Mouse (Mus musculus): ENCODE results near the gene Iqcn. TPM values are rescaled to one million over a fixed set of nuclear protein-coding genes. Genes with fewer than 3 reads are reported as not detected.

Iqcn gene
- 0.03 TPM in 1 of 2 replicates, not detected in the other for total RNA-seq (2012; rRNA removed)
- not detected for polyA plus RNA-seq (2012; ENCODE audit: insufficient read depth in 1 of 2, insufficient read length in 2 of 2, low read depth in 1 of 2, low replicate concordance in 2 of 2, missing spikeins in 1 of 2)

DNA sequence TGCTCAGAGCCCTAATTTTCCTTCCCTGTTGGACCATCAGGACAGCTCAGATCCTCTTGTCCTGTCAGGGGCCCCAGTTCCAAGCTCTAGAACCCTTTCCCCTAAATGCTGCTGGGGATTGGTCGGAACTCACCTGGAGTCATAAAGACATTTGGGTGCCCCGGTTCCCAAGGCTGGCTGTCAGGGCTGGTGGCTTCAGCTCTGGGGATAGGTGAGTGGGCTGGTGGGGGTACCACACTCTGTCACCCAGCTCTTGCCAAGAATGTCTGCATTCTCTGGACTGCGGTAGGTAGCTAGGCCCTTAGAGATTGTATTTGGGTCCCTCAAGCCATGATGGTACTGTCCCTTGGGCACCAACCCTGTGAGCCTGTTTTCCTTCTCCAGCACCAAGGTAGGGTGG lies at the start of gene Iqcn:
Iqcn (plus strand) TSS at position 171 of the 400 bp plus-strand sequence.
- no peak within 1 kb of the TSS for H3K27ac ChIP-seq (ENCODE audit: control insufficient read depth, low read depth, low read length)
- no peak within 1 kb of the TSS for H3K9ac ChIP-seq (ENCODE audit: control insufficient read depth, low read depth, low read length, poor library complexity, severe bottlenecking)
- peaks cover 11% of the 10 kb centered on the region; the same call in 1 of the 2 replicates for H3K79me2 ChIP-seq (ENCODE audit: control insufficient read depth, insufficient read depth, low read length, poor library complexity)
- H3K4me3 ChIP-seq (ENCODE audit: control insufficient read depth in 1 of 2, insufficient read depth in 1 of 2, low read depth in 2 of 2, low read length in 2 of 2): no peak within 1 kb of the TSS
- DNase-seq (ENCODE audit: low read depth, low spot score): no peak
- H3K36me3 ChIP-seq (ENCODE audit: control insufficient read depth in 1 of 2, insufficient read depth in 2 of 2, low read length in 2 of 2): no peaks in the 10 kb centered on the region
- H3K9me3 ChIP-seq (replicated peaks; ENCODE audit: insufficient read depth, low read length): no peaks in the 10 kb centered on the region
- H3K4me1 ChIP-seq (ENCODE audit: control insufficient read depth in 1 of 2, insufficient read depth in 2 of 2, low read length in 2 of 2): peaks cover 0 to 3% of the 10 kb centered on the region in 2 experiments; a peak in 2 of 4 replicates
- TF ChIP-seq KAT2A (conservative IDR thresholded peaks at IDR 0.05; ENCODE audit: low read depth, low read length) (no peak), MAZ (IDR thresholded peaks at IDR 0.05; ENCODE audit: low read depth, low read length) (no peak), NELFE (IDR thresholded peaks at IDR 0.05; ENCODE audit: low read depth, low read length) (no peak), ELF1 (IDR thresholded peaks at IDR 0.05; ENCODE audit: low read depth, low read length) (no peak), HCFC1 (IDR thresholded peaks at IDR 0.05; ENCODE audit: low read depth, low read length) (no peak), ZMIZ1 (IDR thresholded peaks at IDR 0.05; ENCODE audit: low read depth, low read length) (no peak), MYB (IDR thresholded peaks at IDR 0.05; ENCODE audit: low read depth, low read length) (no peak), USF1 (IDR thresholded peaks at IDR 0.05; ENCODE audit: low read depth, low read length) (no peak), USF2 (IDR thresholded peaks at IDR 0.05; ENCODE audit: borderline replicate concordance in 1 of 2, insufficient read depth in 1 of 2, low read depth in 1 of 2, low read length in 2 of 2) (no peak)
- H3K27me3 ChIP-seq (ENCODE audit: control insufficient read depth in 1 of 2, insufficient read depth in 2 of 2, low read length in 2 of 2): no peaks in the 10 kb centered on the region

- H3K9ac ChIP-seq (ENCODE audit: control insufficient read depth, low read depth, low read length, poor library complexity, severe bottlenecking): no peak overlapping the region
- no peak overlapping the region for H3K4me3 ChIP-seq (ENCODE audit: control insufficient read depth in 1 of 2, insufficient read depth in 1 of 2, low read depth in 2 of 2, low read length in 2 of 2)
- TF ChIP-seq ZC3H11A (IDR thresholded peaks at IDR 0.05; ENCODE audit: low read depth, low read length): no peak
- TF ChIP-seq TAL1 (IDR thresholded peaks at IDR 0.05; ENCODE audit: low read length): no peak
- TF ChIP-seq MAZ (IDR thresholded peaks at IDR 0.05; ENCODE audit: low read depth, low read length): no peak
- TF ChIP-seq POLR2A (IDR thresholded peaks at IDR 0.05; ENCODE audit: control insufficient read depth in 1 of 2, insufficient read depth in 1 of 2, low read depth in 1 of 2, low read length in 2 of 2, poor library complexity in 1 of 2): no peak
- TF ChIP-seq TCF12 (IDR thresholded peaks at IDR 0.05; ENCODE audit: low read depth, low read length): no peak
- no peak for TF ChIP-seq TBP (IDR thresholded peaks at IDR 0.05; ENCODE audit: low read depth, low read length)
- H3K27me3 ChIP-seq (ENCODE audit: control insufficient read depth in 1 of 2, insufficient read depth in 2 of 2, low read length in 2 of 2): no peaks in the 10 kb centered on the region
- peaks cover 2 to 10% of the 10 kb centered on the region in 2 experiments; a peak in 3 of 4 replicates for H3K36me3 ChIP-seq (ENCODE audit: control insufficient read depth in 1 of 2, insufficient read depth in 2 of 2, low read length in 2 of 2)
- no peaks in the 10 kb centered on the region for H3K9me3 ChIP-seq (replicated peaks; ENCODE audit: insufficient read depth, low read length)
- no peak for DNase-seq (ENCODE audit: low read depth, low spot score)
- H3K4me1 ChIP-seq (ENCODE audit: control insufficient read depth in 1 of 2, insufficient read depth in 2 of 2, low read length in 2 of 2): peaks cover 10 to 19% of the 10 kb centered on the region in 2 experiments
- no peak overlapping the region for H3K27ac ChIP-seq (ENCODE audit: control insufficient read depth, low read depth, low read length)
- H3K79me2 ChIP-seq (ENCODE audit: control insufficient read depth, insufficient read depth, low read length, poor library complexity): no peaks in the 10 kb centered on the region
Observed at GRCm38 (mm10) chr8:70654121-70654520, 49.1 kb upstream of the Iqcn start.

- Histone ChIP-seq H3K4me3 (ENCODE audit: control insufficient read depth in 1 of 2, insufficient read depth in 1 of 2, low read depth in 2 of 2, low read length in 2 of 2) (no peak overlapping the region), H3K36me3 (ENCODE audit: control insufficient read depth in 1 of 2, insufficient read depth in 2 of 2, low read length in 2 of 2) (peaks cover 0 to 2% of the 10 kb centered on the region in 2 experiments; a peak in 1 of 4 replicates), H3K4me1 (ENCODE audit: control insufficient read depth in 1 of 2, insufficient read depth in 2 of 2, low read length in 2 of 2) (peaks cover 4 to 8% of the 10 kb centered on the region in 2 experiments; a peak in 3 of 4 replicates), H3K9me3 (replicated peaks; ENCODE audit: insufficient read depth, low read length) (no peaks in the 10 kb centered on the region), H3K9ac (ENCODE audit: control insufficient read depth, low read depth, low read length, poor library complexity, severe bottlenecking) (no peak overlapping the region), H3K27me3 (ENCODE audit: control insufficient read depth in 1 of 2, insufficient read depth in 2 of 2, low read length in 2 of 2) (no peaks in the 10 kb centered on the region), H3K79me2 (ENCODE audit: control insufficient read depth, insufficient read depth, low read length, poor library complexity) (no peaks in the 10 kb centered on the region), H3K27ac (ENCODE audit: control insufficient read depth, low read depth, low read length) (no peak overlapping the region)
- DNase-seq (ENCODE audit: low read depth, low spot score): no peak
- TF ChIP-seq TBP (IDR thresholded peaks at IDR 0.05; ENCODE audit: low read depth, low read length): no peak
- TF ChIP-seq USF2 (IDR thresholded peaks at IDR 0.05; ENCODE audit: borderline replicate concordance in 1 of 2, insufficient read depth in 1 of 2, low read depth in 1 of 2, low read length in 2 of 2): no peak
- TF ChIP-seq POLR2AphosphoS5 (IDR thresholded peaks at IDR 0.05; ENCODE audit: borderline replicate concordance, low read depth, low read length): no peak
- no peak for TF ChIP-seq TAL1 (IDR thresholded peaks at IDR 0.05; ENCODE audit: low read length)
- TF ChIP-seq ZNF384 (IDR thresholded peaks at IDR 0.05; ENCODE audit: low read depth, low read length): no peak
- TF ChIP-seq GABPA (IDR thresholded peaks at IDR 0.05; ENCODE audit: low read depth, low read length): no peak
- no peak for TF ChIP-seq POLR2A (IDR thresholded peaks at IDR 0.05; ENCODE audit: control insufficient read depth in 1 of 2, insufficient read depth in 1 of 2, low read depth in 1 of 2, low read length in 2 of 2, poor library complexity in 1 of 2)
- TF ChIP-seq MAZ (IDR thresholded peaks at IDR 0.05; ENCODE audit: low read depth, low read length): no peak
- TF ChIP-seq ELF1 (IDR thresholded peaks at IDR 0.05; ENCODE audit: low read depth, low read length): no peak
- TF ChIP-seq SIN3A (IDR thresholded peaks at IDR 0.05; ENCODE audit: low read length): no peak
- no peak for TF ChIP-seq EP300 (IDR thresholded peaks at IDR 0.05; ENCODE audit: low read depth in 1 of 2, low read length in 2 of 2)
- no peak for TF ChIP-seq NELFE (IDR thresholded peaks at IDR 0.05; ENCODE audit: low read depth, low read length)
- no peak for TF ChIP-seq CTCF (IDR thresholded peaks at IDR 0.05 in 2 of 3, conservative IDR thresholded peaks at IDR 0.05 in 1 of 3; ENCODE audit: control insufficient read depth in 1 of 3, insufficient read depth in 1 of 3, low read depth in 2 of 3, low read length in 3 of 3, poor library complexity in 1 of 3, severe bottlenecking in 1 of 3)
Observed at GRCm38 (mm10) chr8:70655469-70655868, 47.8 kb upstream of the Iqcn start.
